Mouse (Mus musculus): Measurements from ENCODE around the gene Dcun1d1.

GRCm38 (mm10) chr3:35933405-35933777 lies 3.9 kb downstream of the Dcun1d1 start:
- no peak for TF ChIP-seq MAFK (IDR thresholded peaks at IDR 0.05; ENCODE audit: insufficient read depth, low read depth, low read length)
- no peak for TF ChIP-seq HCFC1 (IDR thresholded peaks at IDR 0.05; ENCODE audit: borderline replicate concordance, insufficient read depth, low read length)
